Mouse (Mus musculus): ENCODE data around the gene Exoc3l. TPM values are rescaled to one million over a fixed set of nuclear protein-coding genes. Genes with fewer than 3 reads are reported as not detected.
A peak's percentile ranks its signal among the peaks of the same experiment; 100 is the strongest.

The Exoc3l gene
- 6.0 and 10.0 TPM in 2 replicates for polyA plus RNA-seq (2014; fragmentation: Nextera tagmentation; extraction: Ambion mirVana)

DNA sequence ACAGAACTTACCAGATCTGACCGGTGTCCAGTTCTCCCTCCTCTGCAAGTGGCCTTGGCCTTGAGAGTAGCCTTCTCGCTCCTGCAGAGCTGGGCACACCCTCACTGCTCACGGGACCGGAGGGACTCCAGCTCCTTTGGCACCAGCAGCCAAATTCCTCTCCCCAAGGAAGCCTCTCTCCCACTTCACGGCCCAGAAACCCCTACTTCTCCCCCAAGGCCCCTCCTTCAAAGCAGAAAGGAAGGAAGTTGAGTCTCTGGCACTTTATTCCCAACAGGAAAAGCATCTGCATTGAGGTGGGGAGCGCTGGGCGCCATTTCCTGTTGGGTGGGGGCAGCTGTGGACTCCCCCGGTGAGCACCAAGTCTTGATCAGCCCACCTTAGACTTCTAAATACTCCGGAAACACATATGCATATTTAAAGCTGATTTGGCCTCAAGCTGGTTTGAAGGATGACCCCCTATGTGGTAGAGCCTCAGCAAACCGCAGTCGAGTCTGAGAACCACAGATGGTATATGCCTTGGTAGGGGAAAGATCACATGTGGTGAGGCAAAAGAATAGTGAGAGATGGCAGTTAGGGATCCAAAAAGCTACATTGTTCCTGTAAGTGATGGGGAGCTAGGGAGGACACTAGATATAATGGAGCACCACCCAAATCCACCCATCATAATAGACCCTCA is at the start of gene Exoc3l:
Exoc3l (minus strand) TSS at position 207 of the 679 bp plus-strand sequence.
- 63% methylated on average over 11 of the region's 11 CpGs for WGBS
- Histone ChIP-seq H3K4me1 (replicated peaks; ENCODE audit: control insufficient read depth, insufficient read depth, low read length) (peaks cover 6% of the 10 kb centered on the region; the same call in 1 of the 2 replicates), H3K27ac (ENCODE audit: low read depth, low read length) (no peak within 1 kb of the TSS), H3K36me3 (ENCODE audit: control insufficient read depth, insufficient read depth, low read length) (peaks cover 3% of the 10 kb centered on the region), H3K9me3 (ENCODE audit: control insufficient read depth, low read length) (no peaks in the 10 kb centered on the region), H3K4me2 (replicated peaks; ENCODE audit: low read depth, low read length) (peak within 1 kb of the TSS; percentile 74), H3K27me3 (ENCODE audit: control insufficient read depth, insufficient read depth, low read length) (no peaks in the 10 kb centered on the region), H3K4me3 (ENCODE audit: low read depth, low read length) (peak within 1 kb of the TSS; percentile 98), H3K9ac (ENCODE audit: low read depth, low read length) (peak within 1 kb of the TSS; percentile 59)
- DNase-seq (ENCODE audit: low spot score), result no peak
- no peak for ATAC-seq (ENCODE audit: low FRiP score)

DNA sequence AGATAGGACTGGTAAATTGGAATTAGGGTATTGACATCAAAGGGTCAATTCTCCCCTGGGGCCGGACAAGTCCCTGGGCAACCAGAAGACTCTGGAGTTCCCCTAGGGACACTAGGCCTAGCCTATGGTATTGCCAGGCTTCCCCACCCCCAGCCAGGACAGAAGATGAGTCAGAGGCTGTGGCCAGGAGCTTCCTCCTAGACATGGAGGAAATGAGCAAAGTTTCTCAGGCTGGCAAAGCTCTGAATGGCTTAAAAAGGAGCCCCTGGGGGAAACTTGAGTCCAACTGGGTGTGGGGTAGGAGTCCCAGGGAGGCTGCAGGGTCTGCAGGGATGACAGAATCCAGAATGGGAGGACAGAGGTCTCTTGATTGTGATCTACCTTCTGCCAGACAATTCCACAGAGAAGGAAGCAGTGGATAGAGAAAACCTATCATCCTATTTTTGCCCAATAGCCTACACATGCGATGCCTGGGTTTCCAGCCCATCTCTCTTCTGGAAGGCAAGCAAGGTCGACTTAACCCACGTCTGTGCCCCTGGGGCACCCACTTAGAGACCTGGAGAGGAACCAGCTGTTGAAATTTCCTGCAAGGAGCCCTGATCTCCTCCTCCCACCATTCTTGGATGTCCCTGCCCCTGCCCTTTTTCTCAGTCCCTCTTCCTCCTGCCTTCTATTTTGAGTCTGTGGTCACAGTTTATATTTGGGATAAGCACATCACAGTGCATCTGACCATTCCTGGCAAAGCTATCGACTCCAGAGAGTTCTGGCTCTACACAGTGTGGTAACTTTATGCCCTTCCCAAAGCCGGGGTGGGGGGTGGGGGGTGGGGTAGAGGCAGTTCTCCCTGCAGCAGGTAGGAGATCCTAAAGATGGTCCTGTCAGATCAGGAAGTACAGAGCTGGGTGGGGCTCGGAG is 49.4 kb upstream of the Exoc3l start:
- WGBS, result 68% methylated on average over 7 of the region's 7 CpGs
- H3K9ac ChIP-seq (ENCODE audit: low read depth, low read length), result no peak overlapping the region
- H3K4me1 ChIP-seq (replicated peaks; ENCODE audit: control insufficient read depth, insufficient read depth, low read length), result peaks cover 2% of the 10 kb centered on the region; the same call in 1 of the 2 replicates
- no peaks in the 10 kb centered on the region for H3K27me3 ChIP-seq (ENCODE audit: control insufficient read depth, insufficient read depth, low read length)
- H3K4me3 ChIP-seq (ENCODE audit: low read depth, low read length), result no peak overlapping the region
- H3K4me2 ChIP-seq (replicated peaks; ENCODE audit: low read depth, low read length), result no peak overlapping the region; the same call in 1 of the 2 replicates
- H3K9me3 ChIP-seq (ENCODE audit: control insufficient read depth, low read length), result no peaks in the 10 kb centered on the region
- no peak overlapping the region for H3K27ac ChIP-seq (ENCODE audit: low read depth, low read length)
- H3K36me3 ChIP-seq (ENCODE audit: control insufficient read depth, insufficient read depth, low read length), result no peaks in the 10 kb centered on the region
- ATAC-seq (ENCODE audit: low FRiP score), result no peak
- no peak for DNase-seq (ENCODE audit: low spot score)

DNA sequence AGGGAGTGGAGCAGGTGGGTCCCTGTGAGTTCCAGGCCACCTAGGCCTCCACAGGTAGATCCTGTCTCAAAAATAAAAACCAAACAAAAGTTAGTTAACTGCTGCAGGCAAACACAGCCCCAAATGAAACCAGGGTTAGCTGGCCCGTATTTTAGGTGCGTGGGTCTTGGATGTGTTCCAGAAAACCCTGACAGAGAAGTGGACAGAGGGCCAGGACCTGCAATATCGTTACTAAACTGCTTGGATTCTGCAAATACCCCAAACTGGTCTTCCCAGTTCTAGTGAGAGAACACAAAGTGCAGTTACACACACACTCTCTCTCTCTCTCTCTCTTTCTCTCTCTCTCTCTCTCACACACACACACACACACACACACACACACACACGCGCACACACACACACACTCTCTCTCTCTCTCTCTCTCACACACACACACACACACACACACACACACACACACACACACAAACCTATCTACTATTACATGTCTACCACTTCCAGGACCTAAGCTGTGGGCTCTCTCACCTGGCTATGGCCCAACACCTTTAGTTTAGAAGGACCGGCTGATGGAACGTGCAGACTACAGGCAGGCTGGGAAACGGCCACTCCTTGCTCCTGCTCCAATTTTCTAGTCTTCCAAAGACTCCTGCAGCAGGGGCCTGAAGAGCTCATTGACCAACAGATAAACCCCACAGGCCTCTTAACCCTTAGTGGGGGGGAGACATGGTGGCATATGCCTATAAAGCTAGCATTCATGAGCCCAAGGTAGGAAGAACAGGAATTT is 48.1 kb upstream of the Exoc3l start:
- Histone ChIP-seq H3K4me2 (replicated peaks; ENCODE audit: low read depth, low read length) (no peak overlapping the region), H3K4me1 (replicated peaks; ENCODE audit: control insufficient read depth, insufficient read depth, low read length) (peaks cover 2% of the 10 kb centered on the region; the same call in 1 of the 2 replicates), H3K4me3 (ENCODE audit: low read depth, low read length) (no peak overlapping the region), H3K27me3 (ENCODE audit: control insufficient read depth, insufficient read depth, low read length) (no peaks in the 10 kb centered on the region), H3K9me3 (ENCODE audit: control insufficient read depth, low read length) (no peaks in the 10 kb centered on the region), H3K36me3 (ENCODE audit: control insufficient read depth, insufficient read depth, low read length) (no peaks in the 10 kb centered on the region), H3K9ac (ENCODE audit: low read depth, low read length) (no peak overlapping the region), H3K27ac (ENCODE audit: low read depth, low read length) (no peak overlapping the region)
- DNase-seq (ENCODE audit: low spot score) (no peak), ATAC-seq (ENCODE audit: low FRiP score) (no peak)
- 85% methylated on average over 6 of the region's 8 CpGs for WGBS

DNA sequence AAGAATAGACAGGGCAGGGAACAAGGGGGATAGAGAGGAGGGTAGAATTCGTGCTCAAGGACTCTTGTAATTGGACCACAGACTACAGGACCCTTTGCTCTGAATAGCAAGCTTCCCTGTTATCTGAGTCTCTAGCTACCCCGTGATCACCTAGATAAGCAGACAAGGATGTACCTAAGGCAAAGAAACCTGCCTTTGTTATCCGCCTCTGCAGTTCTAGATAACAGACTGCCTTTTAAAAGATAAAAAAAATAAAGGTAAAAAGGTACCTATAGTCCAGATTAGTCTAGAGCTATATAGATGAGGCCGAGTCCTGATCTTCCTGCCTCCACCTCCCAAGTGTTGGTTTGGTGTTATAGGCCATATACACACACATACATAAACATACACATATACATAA is 46.9 kb upstream of the Exoc3l start:
- Histone ChIP-seq H3K4me1 (replicated peaks; ENCODE audit: control insufficient read depth, insufficient read depth, low read length) (peaks cover 2% of the 10 kb centered on the region; the same call in 1 of the 2 replicates), H3K4me3 (ENCODE audit: low read depth, low read length) (no peak overlapping the region), H3K36me3 (ENCODE audit: control insufficient read depth, insufficient read depth, low read length) (no peaks in the 10 kb centered on the region), H3K27ac (ENCODE audit: low read depth, low read length) (no peak overlapping the region), H3K4me2 (replicated peaks; ENCODE audit: low read depth, low read length) (no peak overlapping the region), H3K9ac (ENCODE audit: low read depth, low read length) (no peak overlapping the region), H3K27me3 (ENCODE audit: control insufficient read depth, insufficient read depth, low read length) (no peaks in the 10 kb centered on the region), H3K9me3 (ENCODE audit: control insufficient read depth, low read length) (no peaks in the 10 kb centered on the region)
- no peak for ATAC-seq (ENCODE audit: low FRiP score)
- WGBS, result 85% methylated on average over 4 of the region's 4 CpGs
- DNase-seq (ENCODE audit: low spot score), result no peak

DNA sequence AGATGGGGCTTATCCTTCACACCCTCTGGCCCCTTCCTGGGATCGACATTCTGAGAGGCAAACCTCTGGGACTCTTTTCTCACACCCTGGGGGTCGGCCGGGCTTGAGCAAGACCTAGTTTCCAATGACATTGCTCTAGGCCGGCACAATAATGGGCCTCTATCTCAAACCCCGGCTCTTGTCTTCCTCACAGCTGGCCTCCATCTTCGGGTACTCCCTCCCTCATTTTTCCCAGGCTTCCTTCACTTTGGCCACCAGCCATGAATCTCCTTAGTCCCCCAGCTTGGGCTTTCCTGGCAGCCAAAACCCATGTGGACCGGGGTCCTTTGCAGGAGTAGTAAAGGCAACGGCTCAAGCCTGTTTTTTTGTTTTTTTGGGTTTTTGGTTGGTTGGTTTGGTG is 45.5 kb upstream of the Exoc3l start:
- Histone ChIP-seq H3K36me3 (ENCODE audit: control insufficient read depth, insufficient read depth, low read length) (no peaks in the 10 kb centered on the region), H3K9ac (ENCODE audit: low read depth, low read length) (no peak overlapping the region), H3K4me1 (replicated peaks; ENCODE audit: control insufficient read depth, insufficient read depth, low read length) (no peaks in the 10 kb centered on the region), H3K4me3 (ENCODE audit: low read depth, low read length) (no peak overlapping the region), H3K4me2 (replicated peaks; ENCODE audit: low read depth, low read length) (no peak overlapping the region), H3K9me3 (ENCODE audit: control insufficient read depth, low read length) (no peaks in the 10 kb centered on the region), H3K27ac (ENCODE audit: low read depth, low read length) (no peak overlapping the region), H3K27me3 (ENCODE audit: control insufficient read depth, insufficient read depth, low read length) (no peaks in the 10 kb centered on the region)
- DNase-seq (ENCODE audit: low spot score) (no peak), ATAC-seq (ENCODE audit: low FRiP score) (no peak)
- WGBS, result 44% methylated on average over 8 of the region's 8 CpGs

DNA sequence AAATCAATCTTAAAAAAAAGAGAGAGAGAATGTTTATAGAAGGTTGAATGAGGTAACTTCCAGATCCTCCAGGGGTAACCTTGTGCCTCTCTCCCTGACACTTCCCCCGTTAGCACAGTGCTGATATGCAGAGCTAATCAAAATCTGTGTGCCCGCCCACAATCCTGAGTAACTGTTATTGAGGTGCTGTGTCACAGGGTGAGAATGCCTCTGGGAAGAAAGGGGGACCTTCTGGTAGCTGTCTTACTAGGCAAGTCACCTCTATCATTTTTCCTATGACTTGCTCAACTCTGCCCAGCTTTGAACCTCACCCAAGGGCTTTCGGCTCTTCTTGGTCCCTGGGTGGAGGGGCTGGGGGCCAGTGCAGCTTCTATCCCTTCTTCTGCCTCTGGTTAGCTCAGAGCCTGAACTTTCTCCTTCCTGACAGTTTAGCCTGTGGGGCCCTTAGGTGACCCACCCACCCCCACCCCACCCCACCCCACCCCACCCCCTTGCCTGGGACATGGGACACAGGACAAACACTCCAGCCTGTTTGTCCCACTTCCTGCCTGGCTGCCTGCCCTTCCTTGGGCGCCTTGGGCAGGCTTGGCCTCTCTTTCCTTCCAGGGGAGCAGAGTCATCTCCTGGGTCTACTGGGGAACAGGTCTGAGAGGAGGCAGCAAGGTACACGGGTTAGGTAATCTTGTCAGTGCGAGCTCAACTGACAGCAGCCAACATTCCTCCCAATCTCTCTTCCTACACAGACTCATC is 44.2 kb upstream of the Exoc3l start:
- DNase-seq (ENCODE audit: low spot score) (no peak), ATAC-seq (ENCODE audit: low FRiP score) (no peak)
- Histone ChIP-seq H3K9ac (ENCODE audit: low read depth, low read length) (no peak overlapping the region), H3K4me1 (replicated peaks; ENCODE audit: control insufficient read depth, insufficient read depth, low read length) (no peaks in the 10 kb centered on the region), H3K4me2 (replicated peaks; ENCODE audit: low read depth, low read length) (no peak overlapping the region), H3K9me3 (ENCODE audit: control insufficient read depth, low read length) (no peaks in the 10 kb centered on the region), H3K27me3 (ENCODE audit: control insufficient read depth, insufficient read depth, low read length) (no peaks in the 10 kb centered on the region), H3K4me3 (ENCODE audit: low read depth, low read length) (no peak overlapping the region), H3K27ac (ENCODE audit: low read depth, low read length) (no peak overlapping the region), H3K36me3 (ENCODE audit: control insufficient read depth, insufficient read depth, low read length) (no peaks in the 10 kb centered on the region)
- WGBS, result 87% methylated on average over 6 of the region's 6 CpGs

DNA sequence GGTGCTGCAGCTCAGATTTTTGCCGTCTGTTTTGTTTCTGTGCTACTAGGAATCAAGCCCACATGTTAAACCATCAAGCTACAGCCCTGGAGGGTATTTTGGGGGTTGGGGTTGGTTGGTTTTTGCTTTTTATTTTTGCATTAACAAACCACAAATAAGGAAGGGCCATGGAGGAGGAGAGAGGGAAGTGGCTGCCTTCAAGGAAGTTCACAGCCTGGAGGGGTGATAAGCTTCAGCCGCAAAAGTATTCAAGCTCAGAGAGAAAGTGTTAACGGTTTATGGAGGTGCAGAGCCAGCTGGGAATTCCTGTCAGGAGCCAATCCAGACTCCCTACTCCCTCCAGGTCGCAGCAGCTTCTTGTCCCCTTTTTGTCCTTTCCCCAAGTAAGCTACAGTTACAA is 43.1 kb upstream of the Exoc3l start:
- H3K27me3 ChIP-seq (ENCODE audit: control insufficient read depth, insufficient read depth, low read length), result no peaks in the 10 kb centered on the region
- DNase-seq (ENCODE audit: low spot score), result no peak
- 69% methylated on average over 4 of the region's 4 CpGs for WGBS
- H3K4me1 ChIP-seq (replicated peaks; ENCODE audit: control insufficient read depth, insufficient read depth, low read length), result no peaks in the 10 kb centered on the region
- no peak for ATAC-seq (ENCODE audit: low FRiP score)
- no peak overlapping the region for H3K4me3 ChIP-seq (ENCODE audit: low read depth, low read length)
- H3K9me3 ChIP-seq (ENCODE audit: control insufficient read depth, low read length), result no peaks in the 10 kb centered on the region
- H3K36me3 ChIP-seq (ENCODE audit: control insufficient read depth, insufficient read depth, low read length), result no peaks in the 10 kb centered on the region
- no peak overlapping the region for H3K4me2 ChIP-seq (replicated peaks; ENCODE audit: low read depth, low read length)
- H3K27ac ChIP-seq (ENCODE audit: low read depth, low read length), result no peak overlapping the region
- no peak overlapping the region for H3K9ac ChIP-seq (ENCODE audit: low read depth, low read length)
